Mouse (Mus musculus): ENCODE measurements around the gene Poc1b. TPM values are rescaled to one million over a fixed set of nuclear protein-coding genes. Genes with fewer than 3 reads are reported as not detected.
A peak's percentile ranks its signal among the peaks of the same experiment; 100 is the strongest.

Gene Poc1b
- total RNA-seq (2014; rRNA removed) (10.1 and 12.4 TPM in 2 replicates), polyA plus RNA-seq (2015; fragmentation: Nextera tagmentation; extraction: Ambion mirVana) (12.0 and 14.4 TPM in 2 replicates)

GRCm38 (mm10) chr10:99106703-99107631 lies at the start of gene Poc1b:
Poc1b (plus strand) TSS chr10:99107036.
- H3K4me3 ChIP-seq (ENCODE audit: low read depth, low read length): peak within 1 kb of the TSS; percentile 100
- peak within 1 kb of the TSS; percentile 97 for H3K27ac ChIP-seq (ENCODE audit: low read depth, low read length)
- WGBS: 2% methylated on average over 105 of the region's 106 CpGs
- peak; percentile 97 for ATAC-seq
- 0 out of 2 replicates have a peak, but pooled peaks have one; percentile 2 for TF ChIP-seq CTCF (IDR thresholded peaks at IDR 0.05; ENCODE audit: low read depth)
- H3K9ac ChIP-seq: peak within 1 kb of the TSS; percentile 88
- H3K4me2 ChIP-seq (ENCODE audit: low read depth): peak within 1 kb of the TSS; percentile 87
- H3K36me3 ChIP-seq (ENCODE audit: insufficient read depth): peaks cover 9% of the 10 kb centered on the region; the same call in 1 of the 2 replicates
- H3K4me1 ChIP-seq (ENCODE audit: insufficient read depth): peaks cover 6% of the 10 kb centered on the region; the same call in 1 of the 2 replicates
- no peaks in the 10 kb centered on the region for H3K9me3 ChIP-seq (ENCODE audit: low read length)
- DNase-seq: peak; percentile 93
- H3K27me3 ChIP-seq (ENCODE audit: insufficient read depth, low read length): no peaks in the 10 kb centered on the region

- no peaks in the 10 kb centered on the region for H3K9me3 ChIP-seq (ENCODE audit: low read length)
- H3K27ac ChIP-seq (ENCODE audit: low read depth, low read length): no peak overlapping the region
- ATAC-seq: no peak
Observed at GRCm38 (mm10) chr10:99060588-99060987, 46.2 kb upstream of the Poc1b start.

DNA sequence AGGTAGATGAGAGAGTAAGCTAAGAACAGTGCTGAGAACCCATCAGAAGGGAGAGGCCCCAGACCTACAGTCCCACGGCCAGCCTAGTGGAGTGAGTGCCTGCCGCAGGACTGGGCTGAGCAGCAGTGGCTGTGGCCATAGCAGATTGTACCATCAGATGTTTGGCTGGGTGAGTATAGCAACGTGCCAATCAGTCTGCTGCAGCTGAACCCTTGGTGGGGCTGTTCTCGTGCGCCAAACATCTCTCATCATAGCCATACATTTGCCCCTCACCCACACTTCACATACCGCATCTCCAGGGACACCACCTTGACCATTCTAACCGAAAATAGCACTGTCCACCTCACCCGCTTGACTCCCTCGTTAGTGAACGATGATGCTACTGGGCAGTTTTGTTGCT lies 45.4 kb upstream of the Poc1b start:
- no peak for TF ChIP-seq CTCF (IDR thresholded peaks at IDR 0.05; ENCODE audit: low read depth)
- ATAC-seq (no peak), DNase-seq (no peak)
- Histone ChIP-seq H3K4me2 (ENCODE audit: low read depth) (no peak overlapping the region), H3K4me1 (ENCODE audit: insufficient read depth) (no peaks in the 10 kb centered on the region), H3K36me3 (ENCODE audit: insufficient read depth) (no peaks in the 10 kb centered on the region), H3K27ac (ENCODE audit: low read depth, low read length) (no peak overlapping the region), H3K9me3 (ENCODE audit: low read length) (no peaks in the 10 kb centered on the region), H3K27me3 (ENCODE audit: insufficient read depth, low read length) (no peaks in the 10 kb centered on the region), H3K4me3 (ENCODE audit: low read depth, low read length) (no peak overlapping the region), H3K9ac (no peak overlapping the region)
- WGBS: 89% methylated on average over 10 of the region's 10 CpGs

More at GRCm38 (mm10) chr10:99060588-99060987, 46.2 kb upstream of the Poc1b start:
- H3K4me2 ChIP-seq (ENCODE audit: low read depth): no peak overlapping the region
- no peak for DNase-seq
- 88% methylated on average over 7 of the region's 7 CpGs for WGBS
- H3K4me3 ChIP-seq (ENCODE audit: low read depth, low read length): no peak overlapping the region
- no peaks in the 10 kb centered on the region for H3K4me1 ChIP-seq (ENCODE audit: insufficient read depth)
- no peaks in the 10 kb centered on the region for H3K27me3 ChIP-seq (ENCODE audit: insufficient read depth, low read length)
- no peak for TF ChIP-seq CTCF (IDR thresholded peaks at IDR 0.05; ENCODE audit: low read depth)
- no peaks in the 10 kb centered on the region for H3K36me3 ChIP-seq (ENCODE audit: insufficient read depth)
- no peak overlapping the region for H3K9ac ChIP-seq

DNA sequence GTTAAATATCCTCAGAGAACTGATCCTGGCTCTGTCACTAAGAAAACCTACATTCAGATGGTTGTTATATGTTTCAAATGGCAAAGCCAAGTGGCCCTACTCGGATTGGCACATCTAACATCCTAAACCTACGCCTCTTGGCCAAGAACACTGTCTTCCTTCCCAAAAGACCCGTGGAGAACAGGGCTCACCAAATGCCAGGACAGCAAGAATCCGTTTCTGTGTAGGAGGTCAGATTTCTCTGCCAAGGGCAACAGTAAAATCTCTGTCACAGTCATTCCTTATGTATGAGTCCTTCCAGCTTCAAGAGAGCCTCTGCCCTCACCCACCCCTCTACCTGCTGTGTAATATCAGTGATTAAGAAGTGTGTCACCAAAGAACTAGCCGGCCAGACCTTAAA lies 44.3 kb upstream of the Poc1b start:
- Histone ChIP-seq H3K4me2 (ENCODE audit: low read depth) (no peak overlapping the region), H3K4me1 (ENCODE audit: insufficient read depth) (no peaks in the 10 kb centered on the region), H3K9ac (no peak overlapping the region), H3K4me3 (ENCODE audit: low read depth, low read length) (no peak overlapping the region), H3K9me3 (ENCODE audit: low read length) (no peaks in the 10 kb centered on the region), H3K27me3 (ENCODE audit: insufficient read depth, low read length) (no peaks in the 10 kb centered on the region), H3K27ac (ENCODE audit: low read depth, low read length) (no peak overlapping the region), H3K36me3 (ENCODE audit: insufficient read depth) (no peaks in the 10 kb centered on the region)
- no peak for TF ChIP-seq CTCF (IDR thresholded peaks at IDR 0.05; ENCODE audit: low read depth)
- ATAC-seq (no peak), DNase-seq (no peak)
- WGBS: 76% methylated on average over 5 of the region's 5 CpGs

DNA sequence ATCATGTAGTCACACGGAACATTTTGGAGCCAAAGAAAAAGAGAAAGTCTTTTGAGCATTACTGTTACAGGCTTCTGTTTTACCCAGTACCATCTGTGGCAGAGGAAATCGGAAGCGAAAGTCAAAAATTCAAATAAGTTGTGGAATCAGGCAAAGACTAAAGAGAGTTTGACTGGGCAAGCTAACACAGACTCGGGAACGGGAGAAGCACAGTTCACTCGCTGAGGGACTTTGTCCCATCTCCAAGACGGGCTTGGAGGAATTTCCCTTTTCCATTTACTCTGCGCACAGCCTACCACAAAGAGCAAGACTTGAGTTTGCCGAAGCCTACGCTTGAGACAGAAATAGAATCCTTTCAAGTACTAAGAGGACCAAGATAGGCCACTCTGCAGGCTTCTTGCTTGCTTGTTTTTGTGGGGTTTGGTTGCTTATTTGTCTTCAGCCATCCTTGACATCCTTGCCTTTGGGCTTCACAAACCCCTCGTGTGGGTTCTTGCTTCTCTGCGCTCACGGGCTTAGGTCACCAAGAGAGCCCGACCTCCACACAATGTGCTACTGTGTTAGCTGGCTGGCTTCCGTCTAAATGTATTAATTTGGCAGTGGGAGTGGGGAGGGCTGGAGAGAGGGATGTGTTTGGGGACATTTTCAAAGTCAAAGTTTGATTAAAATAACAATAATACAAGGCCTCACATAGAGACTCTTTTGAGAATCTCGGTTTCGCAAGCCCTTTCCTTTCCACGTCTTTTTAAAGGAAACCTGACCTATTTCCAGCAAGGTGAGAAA lies 30.5 kb upstream of the Poc1b start:
- DNase-seq (peak; percentile 20), ATAC-seq (peak; percentile 38)
- Histone ChIP-seq H3K36me3 (ENCODE audit: insufficient read depth) (no peaks in the 10 kb centered on the region), H3K4me1 (ENCODE audit: insufficient read depth) (no peaks in the 10 kb centered on the region), H3K4me3 (ENCODE audit: low read depth, low read length) (no peak overlapping the region), H3K4me2 (ENCODE audit: low read depth) (no peak overlapping the region), H3K27me3 (ENCODE audit: insufficient read depth, low read length) (no peaks in the 10 kb centered on the region), H3K27ac (ENCODE audit: low read depth, low read length) (no peak overlapping the region), H3K9ac (no peak overlapping the region), H3K9me3 (ENCODE audit: low read length) (no peaks in the 10 kb centered on the region)
- no peak for TF ChIP-seq CTCF (IDR thresholded peaks at IDR 0.05; ENCODE audit: low read depth)
- 73% methylated on average over 18 of the region's 18 CpGs for WGBS

DNA sequence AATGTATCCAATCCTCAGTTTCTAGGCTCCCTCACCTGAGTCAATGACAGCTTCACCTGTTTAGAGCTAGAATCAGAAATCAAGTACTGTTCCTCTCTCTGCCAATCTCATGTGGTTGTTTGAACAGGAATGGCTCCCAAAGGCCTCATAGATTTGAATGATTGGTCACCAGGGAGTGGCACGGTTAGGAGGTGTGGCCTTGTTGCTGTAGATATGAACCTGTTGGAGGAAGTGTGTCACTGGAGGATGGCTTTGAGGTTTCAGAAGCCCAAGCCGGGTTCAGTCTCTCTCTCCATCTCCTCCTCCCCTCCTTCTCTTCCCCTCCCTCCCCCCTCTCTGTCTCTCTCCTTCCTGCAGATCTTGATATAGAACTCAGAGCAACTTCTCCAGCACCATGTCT lies 28.2 kb upstream of the Poc1b start:
- Histone ChIP-seq H3K27ac (ENCODE audit: low read depth, low read length) (no peak overlapping the region), H3K9me3 (ENCODE audit: low read length) (no peaks in the 10 kb centered on the region), H3K9ac (no peak overlapping the region), H3K4me2 (ENCODE audit: low read depth) (no peak overlapping the region), H3K36me3 (ENCODE audit: insufficient read depth) (no peaks in the 10 kb centered on the region), H3K4me3 (ENCODE audit: low read depth, low read length) (no peak overlapping the region), H3K4me1 (ENCODE audit: insufficient read depth) (no peaks in the 10 kb centered on the region), H3K27me3 (ENCODE audit: insufficient read depth, low read length) (no peaks in the 10 kb centered on the region)
- ATAC-seq (no peak), DNase-seq (no peak)
- WGBS: 89% methylated on average over 2 of the region's 2 CpGs
- TF ChIP-seq CTCF (IDR thresholded peaks at IDR 0.05; ENCODE audit: low read depth): no peak
